Mouse (Mus musculus): Measurements from ENCODE around the gene Ston2.
"Not testable (repeated sequence)": the region's sequence is repeated elsewhere in the genome, so short reads cannot be mapped to it uniquely, and the experiment has no call there.

Ston2 gene

GRCm38 (mm10) chr12:91588670-91589541 is 199.3 kb downstream of the Ston2 start:
- DNase-seq: peak; percentile 61 to 69

GRCm38 (mm10) chr12:91588176-91588669 is 200.0 kb downstream of the Ston2 start:
- peak; percentile 90 for DNase-seq

GRCm38 (mm10) chr12:91587491-91588033 is 200.6 kb downstream of the Ston2 start:
- DNase-seq: no peak

- no peak for DNase-seq
Measured at GRCm38 (mm10) chr12:91587077-91587476, 201.1 kb downstream of the Ston2 start.

GRCm38 (mm10) chr12:91585815-91586214 is 202.4 kb downstream of the Ston2 start:
- DNase-seq: not testable (repeated sequence)

- no peak for DNase-seq
Measured at GRCm38 (mm10) chr12:91585206-91585605, 203.0 kb downstream of the Ston2 start.

GRCm38 (mm10) chr12:91583409-91583808 is 204.8 kb downstream of the Ston2 start:
- no peak for DNase-seq
